29 mouse cellular contexts compared by ENCODE assay signal in genomic region chr16:23384304-23384703, GRCm38 (mm10). TPM values are rescaled to one million over a fixed set of nuclear protein-coding genes. Genes with fewer than 3 reads are reported as not detected.
"Had no signal": no experiment of that assay in that cellular context is flagged by ENCODE, and none has a peak within 500 bp of the region (broad histone marks: within the 10 kb centered on the region; RNA-seq: fewer than 3 reads in every experiment).

No protein-coding gene starts in this region.

- H3K4me2 ChIP-seq: heart, embryonic 11.5 days; heart, embryonic 13.5 days; heart, embryonic 15.5 days; hindbrain, embryonic 13.5 days; hindbrain, embryonic 15.5 days; intestine, embryonic 15.5 days; limb, embryonic 12.5 days; liver, embryonic 11.5 days; liver, embryonic 13.5 days had no signal

- H3K27me3 ChIP-seq: heart, embryonic 13.5 days; heart, embryonic 15.5 days; hindbrain, embryonic 13.5 days; hindbrain, embryonic 15.5 days; intestine, embryonic 15.5 days; limb, embryonic 12.5 days; liver, embryonic 13.5 days had no signal

- H3K27ac ChIP-seq: heart, adult 2 months; heart, embryonic 13.5 days; heart, embryonic 15.5 days; hindbrain, embryonic 13.5 days; hindbrain, embryonic 15.5 days; intestine, embryonic 15.5 days; kidney, postnatal 0 days; layer of hippocampus, adult 2 months; left cerebral cortex, adult 2 months; limb, embryonic 10.5 days; limb, embryonic 12.5 days; liver, embryonic 13.5 days had no signal

- H3K36me3 ChIP-seq: heart, embryonic 13.5 days; heart, embryonic 15.5 days; hindbrain, embryonic 13.5 days; hindbrain, embryonic 15.5 days; intestine, embryonic 15.5 days; limb, embryonic 10.5 days; limb, embryonic 12.5 days; liver, embryonic 13.5 days had no signal

- DNase-seq: gastrocnemius, postnatal 14 days; gastrocnemius, postnatal 36 days; heart, adult 2 months; heart, postnatal 14 days; heart, postnatal 36 days; kidney, adult 18-20 months; kidney, adult 8-10 months; kidney, postnatal 14 days; kidney, postnatal 36 days; liver; liver, embryonic 13.5 days had no signal

- H3K9me3 ChIP-seq: hindbrain, embryonic 13.5 days; hindbrain, embryonic 15.5 days; intestine, embryonic 15.5 days; limb, embryonic 10.5 days; liver, embryonic 13.5 days had no signal

- ATAC-seq: inflammation-experienced regulatory T-cells, adult 6 months; intestine, embryonic 15.5 days; intestine, postnatal 0 days had no signal

- H3K4me1 ChIP-seq: heart, embryonic 13.5 days; heart, embryonic 15.5 days; hindbrain, embryonic 13.5 days; hindbrain, embryonic 15.5 days; intestine, embryonic 15.5 days; limb, embryonic 10.5 days; limb, embryonic 12.5 days; liver, embryonic 13.5 days had no signal

- H3K9ac ChIP-seq: heart, embryonic 13.5 days; heart, embryonic 15.5 days; hindbrain, embryonic 13.5 days; hindbrain, embryonic 15.5 days; intestine, embryonic 15.5 days; limb, embryonic 12.5 days; liver, embryonic 13.5 days had no signal

- H3K4me3 ChIP-seq: heart, adult 2 months; heart, embryonic 13.5 days; heart, embryonic 15.5 days; hindbrain, embryonic 13.5 days; hindbrain, embryonic 15.5 days; intestine, embryonic 15.5 days; layer of hippocampus, adult 2 months; left cerebral cortex, adult 2 months; limb, embryonic 10.5 days; limb, embryonic 12.5 days; liver, embryonic 13.5 days had no signal

RNA-seq across cellular contexts. Expression of gene Rtp1, which starts 44.6 kb away (rescaled TPM):
- polyA plus RNA-seq: heart, adult 2 months; heart, embryonic 11.5 days; heart, embryonic 13.5 days; heart, embryonic 15.5 days; heart, postnatal 0 days; hindbrain, embryonic 11.5 days; inflammation-experienced regulatory T-cells, adult 6 months; intestine, embryonic 15.5 days; intestine, postnatal 0 days; kidney, embryonic 14.5 days; kidney, postnatal 0 days; limb, embryonic 10.5 days; limb, embryonic 12.5 days; limb, embryonic 14.5 days; liver, embryonic 11.5 days; liver, embryonic 13.5 days had no signal
